Mouse (Mus musculus): ENCODE data around the gene Bdnf. TPM values are rescaled to one million over a fixed set of nuclear protein-coding genes. Genes with fewer than 3 reads are reported as not detected.
A peak's percentile ranks its signal among the peaks of the same experiment; 100 is the strongest.

Gene Bdnf
- polyA plus RNA-seq, 1 experiment from 2014 or later = 1.9 TPM

- WGBS = 91% methylated on average over 1 of the region's 1 CpGs
- Histone ChIP-seq H3K9me3 (no peaks in the 10 kb centered on the region), H3K36me3 (no peaks in the 10 kb centered on the region), H3K9ac (replicated peaks) (no peak overlapping the region), H3K4me3 (no peak overlapping the region), H3K4me1 (no peaks in the 10 kb centered on the region), H3K27me3 (no peaks in the 10 kb centered on the region), H3K27ac (replicated peaks) (no peak overlapping the region), H3K4me2 (replicated peaks) (no peak overlapping the region)
- no peak for ATAC-seq (ENCODE audit: low FRiP score, low read depth)
Measured at GRCm38 (mm10) chr2:109711049-109711448, 36.5 kb downstream of the Bdnf start.

GRCm38 (mm10) chr2:109725261-109725660 is 50.8 kb downstream of the Bdnf start:
- Histone ChIP-seq H3K27me3 (no peaks in the 10 kb centered on the region), H3K9ac (replicated peaks) (no peak overlapping the region), H3K36me3 (no peaks in the 10 kb centered on the region), H3K4me2 (replicated peaks) (no peak overlapping the region), H3K9me3 (no peaks in the 10 kb centered on the region), H3K4me1 (no peaks in the 10 kb centered on the region), H3K27ac (replicated peaks) (no peak overlapping the region), H3K4me3 (no peak overlapping the region)
- ATAC-seq (ENCODE audit: low FRiP score, low read depth) = no peak
- 85% methylated on average over 3 of the region's 3 CpGs for WGBS

- no peak for ATAC-seq (ENCODE audit: low FRiP score, low read depth)
- 62% methylated on average over 6 of the region's 6 CpGs for WGBS
Measured at GRCm38 (mm10) chr2:109725831-109726230, 51.3 kb downstream of the Bdnf start.

GRCm38 (mm10) chr2:109729221-109729620 is 54.7 kb downstream of the Bdnf start:
- no peak overlapping the region for H3K27ac ChIP-seq (replicated peaks)
- ATAC-seq (ENCODE audit: low FRiP score, low read depth) = no peak
- no peaks in the 10 kb centered on the region for H3K9me3 ChIP-seq
- no peaks in the 10 kb centered on the region for H3K36me3 ChIP-seq
- H3K27me3 ChIP-seq = no peaks in the 10 kb centered on the region
- H3K4me3 ChIP-seq = no peak overlapping the region
- WGBS = 91% methylated on average over 1 of the region's 1 CpGs
- no peaks in the 10 kb centered on the region for H3K4me1 ChIP-seq
- no peak overlapping the region for H3K9ac ChIP-seq (replicated peaks)
- no peak overlapping the region for H3K4me2 ChIP-seq (replicated peaks)

More at GRCm38 (mm10) chr2:109725831-109726230, 51.3 kb downstream of the Bdnf start:
- Histone ChIP-seq H3K27me3 (no peaks in the 10 kb centered on the region), H3K36me3 (no peaks in the 10 kb centered on the region), H3K9ac (replicated peaks) (no peak overlapping the region), H3K27ac (replicated peaks) (no peak overlapping the region), H3K4me1 (no peaks in the 10 kb centered on the region), H3K4me2 (replicated peaks) (no peak overlapping the region), H3K4me3 (no peak overlapping the region), H3K9me3 (no peaks in the 10 kb centered on the region)

- 59% methylated on average over 9 of the region's 9 CpGs for WGBS
Measured at GRCm38 (mm10) chr2:109733201-109734039, 58.9 kb downstream of the Bdnf start.

GRCm38 (mm10) chr2:109734228-109734627 is 59.7 kb downstream of the Bdnf start:
- Histone ChIP-seq H3K4me1 (no peaks in the 10 kb centered on the region), H3K36me3 (no peaks in the 10 kb centered on the region), H3K27ac (replicated peaks) (no peak overlapping the region), H3K9ac (replicated peaks) (no peak overlapping the region), H3K27me3 (no peaks in the 10 kb centered on the region), H3K4me2 (replicated peaks) (no peak overlapping the region), H3K4me3 (no peak overlapping the region), H3K9me3 (no peaks in the 10 kb centered on the region)
- no peak for ATAC-seq (ENCODE audit: low FRiP score, low read depth)
- WGBS = 91% methylated on average over 3 of the region's 3 CpGs

More at GRCm38 (mm10) chr2:109733201-109734039, 58.9 kb downstream of the Bdnf start:
- no peaks in the 10 kb centered on the region for H3K27me3 ChIP-seq
- H3K9ac ChIP-seq (replicated peaks) = no peak overlapping the region
- no peak for ATAC-seq (ENCODE audit: low FRiP score, low read depth)
- H3K4me3 ChIP-seq = no peak overlapping the region
- no peaks in the 10 kb centered on the region for H3K36me3 ChIP-seq
- H3K4me1 ChIP-seq = no peaks in the 10 kb centered on the region
- H3K4me2 ChIP-seq (replicated peaks) = no peak overlapping the region
- no peaks in the 10 kb centered on the region for H3K9me3 ChIP-seq
- H3K27ac ChIP-seq (replicated peaks) = no peak overlapping the region

GRCm38 (mm10) chr2:109734666-109735065 is 60.2 kb downstream of the Bdnf start:
- H3K9ac ChIP-seq (replicated peaks) = no peak overlapping the region
- no peaks in the 10 kb centered on the region for H3K4me1 ChIP-seq
- no peak overlapping the region for H3K4me2 ChIP-seq (replicated peaks)
- H3K27ac ChIP-seq (replicated peaks) = no peak overlapping the region
- no peak for ATAC-seq (ENCODE audit: low FRiP score, low read depth)
- H3K4me3 ChIP-seq = no peak overlapping the region
- H3K27me3 ChIP-seq = no peaks in the 10 kb centered on the region
- 92% methylated on average over 6 of the region's 6 CpGs for WGBS
- H3K36me3 ChIP-seq = no peaks in the 10 kb centered on the region
- H3K9me3 ChIP-seq = no peaks in the 10 kb centered on the region

- no peaks in the 10 kb centered on the region for H3K9me3 ChIP-seq
- 61% methylated on average over 7 of the region's 7 CpGs for WGBS
- no peak for ATAC-seq (ENCODE audit: low FRiP score, low read depth)
- no peak overlapping the region for H3K4me2 ChIP-seq (replicated peaks)
- H3K27me3 ChIP-seq = no peaks in the 10 kb centered on the region
- no peak overlapping the region for H3K27ac ChIP-seq (replicated peaks)
- no peaks in the 10 kb centered on the region for H3K4me1 ChIP-seq
- no peak overlapping the region for H3K4me3 ChIP-seq
- H3K36me3 ChIP-seq = no peaks in the 10 kb centered on the region
- H3K9ac ChIP-seq (replicated peaks) = no peak overlapping the region
Measured at GRCm38 (mm10) chr2:109735347-109735746, 60.8 kb downstream of the Bdnf start.

- no peaks in the 10 kb centered on the region for H3K4me1 ChIP-seq
- WGBS = 77% methylated on average over 2 of the region's 2 CpGs
- ATAC-seq (ENCODE audit: low FRiP score, low read depth) = no peak
Measured at GRCm38 (mm10) chr2:109736306-109736705, 61.8 kb downstream of the Bdnf start.

GRCm38 (mm10) chr2:109738331-109738730 is 63.8 kb downstream of the Bdnf start:
- Histone ChIP-seq H3K4me1 (peaks cover 1% of the 10 kb centered on the region), H3K4me3 (no peak overlapping the region), H3K4me2 (replicated peaks) (no peak overlapping the region), H3K27ac (replicated peaks) (no peak overlapping the region), H3K9ac (replicated peaks) (no peak overlapping the region), H3K27me3 (no peaks in the 10 kb centered on the region), H3K9me3 (no peaks in the 10 kb centered on the region), H3K36me3 (no peaks in the 10 kb centered on the region)
- WGBS = 88% methylated on average over 2 of the region's 2 CpGs
- ATAC-seq (ENCODE audit: low FRiP score, low read depth) = no peak

More at GRCm38 (mm10) chr2:109736306-109736705, 61.8 kb downstream of the Bdnf start:
- H3K9ac ChIP-seq (replicated peaks) = no peak overlapping the region
- no peak overlapping the region for H3K4me2 ChIP-seq (replicated peaks)
- no peaks in the 10 kb centered on the region for H3K27me3 ChIP-seq
- H3K4me3 ChIP-seq = no peak overlapping the region
- no peaks in the 10 kb centered on the region for H3K9me3 ChIP-seq
- no peaks in the 10 kb centered on the region for H3K36me3 ChIP-seq
- H3K27ac ChIP-seq (replicated peaks) = no peak overlapping the region

- H3K9ac ChIP-seq (replicated peaks) = no peak overlapping the region
- peak; percentile 74 for ATAC-seq (ENCODE audit: low FRiP score, low read depth)
- no peak overlapping the region for H3K4me3 ChIP-seq
- H3K36me3 ChIP-seq = no peaks in the 10 kb centered on the region
- H3K27me3 ChIP-seq = no peaks in the 10 kb centered on the region
- H3K9me3 ChIP-seq = no peaks in the 10 kb centered on the region
- WGBS = 54% methylated on average over 3 of the region's 3 CpGs
- H3K4me2 ChIP-seq (replicated peaks) = no peak overlapping the region
- no peak overlapping the region for H3K27ac ChIP-seq (replicated peaks)
- H3K4me1 ChIP-seq = peaks cover 7% of the 10 kb centered on the region
Measured at GRCm38 (mm10) chr2:109743208-109743960, 68.9 kb downstream of the Bdnf start.

GRCm38 (mm10) chr2:109746223-109746622 is 71.7 kb downstream of the Bdnf start:
- no peak for ATAC-seq (ENCODE audit: low FRiP score, low read depth)
- no peaks in the 10 kb centered on the region for H3K27me3 ChIP-seq
- peaks cover 7% of the 10 kb centered on the region for H3K4me1 ChIP-seq
- no peak overlapping the region for H3K27ac ChIP-seq (replicated peaks)
- H3K9me3 ChIP-seq = no peaks in the 10 kb centered on the region
- no peak overlapping the region for H3K4me2 ChIP-seq (replicated peaks)
- no peak overlapping the region for H3K4me3 ChIP-seq
- WGBS = 18% methylated on average over 1 of the region's 1 CpGs
- no peaks in the 10 kb centered on the region for H3K36me3 ChIP-seq
- no peak overlapping the region for H3K9ac ChIP-seq (replicated peaks)

Data from midbrain, embryonic 12.5 days (tissue).